In genomic region chr9:13510621-13511369, GRCm38 (mm10) we compare ENCODE assay signal across 10 mouse cellular contexts.
DNase-seq lines count a peak whose midpoint lies in the region; ATAC-seq and TF ChIP-seq lines count a peak whose summit lies in the region.
"Had no signal": no experiment of that assay in that cellular context is flagged by ENCODE, and none has a peak within 500 bp of the region (broad histone marks: within the 10 kb centered on the region; RNA-seq: fewer than 3 reads in every experiment).

No protein-coding gene starts in this region.

- DNase-seq in heart, adult 2 months = peak; percentile 59 to 77
- no peak for DNase-seq in heart, embryonic 10.5 days (ENCODE audit: low spot score)
- DNase-seq in brain, adult 2 months (ENCODE audit: low read depth, low spot score) = peak; percentile 69
- DNase-seq in heart, postnatal 10 days = peak; percentile 61 to 68
- DNase-seq in lung, adult 18-20 months = peak; percentile 61 to 64
- no peak for DNase-seq in forebrain, embryonic 14.5 days (ENCODE audit: low spot score)

- peak; percentile 79 for TF ChIP-seq EP300 in heart, adult 2 months (IDR thresholded peaks at IDR 0.05; ENCODE audit: insufficient read depth, low read depth, low read length)

- H3K27me3 ChIP-seq in heart, adult 2 months (ENCODE audit: control insufficient read depth, insufficient read depth, low read length) = no peaks in the 10 kb centered on the region
- H3K27me3 ChIP-seq in heart, embryonic 10.5 days (ENCODE audit: insufficient read depth, poor library complexity, severe bottlenecking) = no peaks in the 10 kb centered on the region
- H3K27me3 ChIP-seq in forebrain, embryonic 14.5 days (replicated peaks; ENCODE audit: control insufficient read depth, insufficient read depth, low read length) = no peaks in the 10 kb centered on the region
- no peaks in the 10 kb centered on the region for H3K27me3 ChIP-seq in neural tube, embryonic 15.5 days (replicated peaks)
- H3K27me3 ChIP-seq: stomach, embryonic 15.5 days had no signal

- peaks cover 10% of the 10 kb centered on the region for H3K4me1 ChIP-seq in heart, adult 2 months (ENCODE audit: control insufficient read depth, insufficient read depth, low read length)
- peaks cover 27% of the 10 kb centered on the region; the same call in 1 of the 2 replicates for H3K4me1 ChIP-seq in heart, embryonic 10.5 days
- H3K4me1 ChIP-seq in forebrain, embryonic 14.5 days (ENCODE audit: control insufficient read depth, insufficient read depth, low read length) = no peaks in the 10 kb centered on the region
- H3K4me1 ChIP-seq in neural tube, embryonic 15.5 days = 0 out of 2 replicates have a peak, but pooled peaks cover 6% of the 10 kb centered on the region
- H3K4me1 ChIP-seq: stomach, embryonic 15.5 days had no signal

- 39% methylated on average over 5 of the region's 5 CpGs for WGBS in heart, adult 2 months
- 62% methylated on average over 5 of the region's 5 CpGs for WGBS in heart, embryonic 10.5 days
- 78% methylated on average over 5 of the region's 5 CpGs for WGBS in forebrain, embryonic 14.5 days
- WGBS in neural tube, embryonic 15.5 days = 71% methylated on average over 5 of the region's 5 CpGs

- no peak overlapping the region for H3K4me3 ChIP-seq in heart, adult 2 months
- no peak overlapping the region for H3K4me3 ChIP-seq in heart, embryonic 10.5 days
- H3K4me3 ChIP-seq in forebrain, embryonic 14.5 days (ENCODE audit: low read depth, low read length) = no peak overlapping the region
- no peak overlapping the region for H3K4me3 ChIP-seq in neural tube, embryonic 15.5 days (replicated peaks)
- H3K4me3 ChIP-seq: megakaryocyte, embryonic 14.5 days; stomach, embryonic 15.5 days had no signal

- no peaks in the 10 kb centered on the region for H3K9me3 ChIP-seq in heart, embryonic 10.5 days
- no peaks in the 10 kb centered on the region for H3K9me3 ChIP-seq in forebrain, embryonic 14.5 days (replicated peaks; ENCODE audit: control insufficient read depth, low read length)
- no peaks in the 10 kb centered on the region for H3K9me3 ChIP-seq in neural tube, embryonic 15.5 days (replicated peaks)
- H3K9me3 ChIP-seq: megakaryocyte, embryonic 14.5 days; stomach, embryonic 15.5 days had no signal

- intact Hi-C loops in heart, adult 2 months (cut with DNase I) = loop anchor here (5.0 kb wide), 2 partner anchors 67 to 142 kb away; no protein-coding TSS in a partner anchor
- intact Hi-C loops in heart, postnatal 10 days (cut with DNase I) = loop anchor here (5.0 kb wide), 2 partner anchors 142 to 207 kb away; no protein-coding TSS in a partner anchor

- peak; percentile 62 for TF ChIP-seq CTCF in heart, adult 2 months (IDR thresholded peaks at IDR 0.05)

- no peak for TF ChIP-seq POLR2A in heart, adult 2 months (IDR thresholded peaks at IDR 0.05; ENCODE audit: insufficient read depth, low read depth, low read length)

- H3K4me2 ChIP-seq in forebrain, embryonic 14.5 days (ENCODE audit: low read length) = no peak overlapping the region
- no peak overlapping the region for H3K4me2 ChIP-seq in neural tube, embryonic 15.5 days
- H3K4me2 ChIP-seq: stomach, embryonic 15.5 days had no signal

- no peak overlapping the region for H3K9ac ChIP-seq in heart, adult 2 months (ENCODE audit: low read depth, low read length)
- no peak overlapping the region for H3K9ac ChIP-seq in forebrain, embryonic 14.5 days (ENCODE audit: low read length)
- no peak overlapping the region for H3K9ac ChIP-seq in neural tube, embryonic 15.5 days (replicated peaks)
- H3K9ac ChIP-seq: stomach, embryonic 15.5 days had no signal

- H3K36me3 ChIP-seq in heart, adult 2 months (ENCODE audit: control insufficient read depth, insufficient read depth, low read length) = no peaks in the 10 kb centered on the region
- H3K36me3 ChIP-seq in heart, embryonic 10.5 days = 0 out of 2 replicates have a peak, but pooled peaks cover 2% of the 10 kb centered on the region
- no peaks in the 10 kb centered on the region for H3K36me3 ChIP-seq in forebrain, embryonic 14.5 days (ENCODE audit: control insufficient read depth, insufficient read depth, low read length)
- no peaks in the 10 kb centered on the region for H3K36me3 ChIP-seq in neural tube, embryonic 15.5 days
- H3K36me3 ChIP-seq: stomach, embryonic 15.5 days had no signal

- H3K27ac ChIP-seq in heart, adult 2 months = peak overlapping the region; percentile 43; the same call in 1 of the 2 replicates
- no peak overlapping the region for H3K27ac ChIP-seq in heart, embryonic 10.5 days
- no peak overlapping the region for H3K27ac ChIP-seq in forebrain, embryonic 14.5 days (ENCODE audit: low read depth, low read length)
- no peak overlapping the region for H3K27ac ChIP-seq in neural tube, embryonic 15.5 days (replicated peaks)
- H3K27ac ChIP-seq: stomach, embryonic 15.5 days had no signal

- no peaks in the 10 kb centered on the region for H3K79me2 ChIP-seq in heart, adult 2 months (replicated peaks; ENCODE audit: control insufficient read depth, insufficient read depth, low read length)

- no peak for ATAC-seq in forebrain, embryonic 14.5 days
- no peak for ATAC-seq in megakaryocyte, adult 5-6 weeks (ENCODE audit: poor library complexity, severe bottlenecking)
- ATAC-seq in neural tube, embryonic 15.5 days (ENCODE audit: low FRiP score) = no peak; the same call in 1 of the 2 replicates

Comparison
In these comparisons a context has a peak if more than half of its experiments do, and no peak if none do; other contexts are left out.
1. DNase-seq: peak in heart, adult 2 months (2 of 2), brain, adult 2 months (single experiment), heart, postnatal 10 days (2 of 2) and lung, adult 18-20 months (2 of 2); none in heart, embryonic 10.5 days (single experiment) and forebrain, embryonic 14.5 days (single experiment).